Mouse (Mus musculus) kidney, embryonic 16.5 days (tissue): ENCODE measurements at regions not wholly inside any gene's neighbourhood (a gene's known extent, or its start where the extent isn't known, plus 50 kb on each side); places are given as distances from the start of the nearest gene placed in this dataset.
A peak's percentile ranks its signal among the peaks of the same experiment; 100 is the strongest.

Source experiments
- ATAC-seq: fragments of 200-750 bp; cut with Nextera tagmentation; 2 replicates; pipeline ENCODE4 v1.8.0; 2017; ENCODE audit warnings: moderate TSS enrichment; ENCODE audit not compliant: low FRiP score, low TSS enrichment
- H3K27ac ChIP-seq: fragments of 300-500 bp; sonication (generic); 2 replicates; pipeline ENCODE4 v1.5.1; 2014; ENCODE audit warnings: low read length
- H3K27me3 ChIP-seq: fragments of 300-500 bp; sonication (generic); 2 replicates; pipeline ENCODE4 v1.6.1; 2014; ENCODE audit warnings: low read length, control low read depth, mixed read lengths; ENCODE audit not compliant: insufficient read depth
- H3K36me3 ChIP-seq: fragments of 300-500 bp; sonication (generic); 2 replicates; pipeline ENCODE4 v1.6.1; 2014; ENCODE audit warnings: low read length, control low read depth, mixed read lengths; ENCODE audit not compliant: insufficient read depth
- H3K4me1 ChIP-seq: fragments of 300-500 bp; sonication (generic); 2 replicates; pipeline ENCODE4 v1.6.1; 2014; ENCODE audit warnings: low read length, control low read depth, mixed read lengths; ENCODE audit not compliant: insufficient read depth
- H3K4me2 ChIP-seq: fragments of 300-500 bp; sonication (generic); replicated peaks from 2 replicates; pipeline ENCODE4 v1.6.1; 2014; ENCODE audit warnings: low read depth, low read length
- H3K4me3 ChIP-seq: fragments of 300-500 bp; sonication (generic); 2 replicates; pipeline ENCODE4 v1.5.1; 2014; ENCODE audit warnings: mild to moderate bottlenecking, low read length
- H3K9ac ChIP-seq: fragments of 300-500 bp; sonication (generic); replicated peaks from 2 replicates; pipeline ENCODE4 v1.6.1; 2014; ENCODE audit warnings: low read length
- H3K9me3 ChIP-seq: fragments of 300-500 bp; sonication (generic); 2 replicates; pipeline ENCODE4 v1.6.1; 2016; ENCODE audit warnings: low read length, control low read depth
- WGBS: fragments of 180-500 bp; shearing (Covaris S2); extraction: QIAGEN DNeasy Blood & Tissue Kit; methylation state at CpG from one replicate; pipeline ENCODE4 v1.1.7; 2014; 5-methylcytosine and 5-hydroxymethylcytosine counted together

DNA sequence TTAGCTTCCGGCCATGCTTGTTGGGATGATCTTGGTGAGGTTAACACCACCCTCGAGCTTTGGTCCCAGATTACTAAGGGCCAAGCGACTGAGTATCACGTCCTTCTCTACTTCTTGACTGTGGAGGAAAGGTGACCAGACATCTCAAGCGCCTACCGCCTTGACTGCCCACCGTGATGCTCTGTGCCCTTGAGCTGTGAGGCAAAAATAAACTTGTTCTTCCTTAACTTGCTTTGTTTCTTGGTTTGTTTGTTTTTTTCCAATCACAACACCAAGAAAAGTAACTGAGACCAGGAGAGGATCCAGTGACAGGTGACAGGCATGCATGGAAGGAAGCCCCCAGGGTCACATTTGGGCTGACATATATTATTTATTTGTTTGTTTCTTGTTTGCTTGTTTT is 330.0 kb downstream of the Gm45692 start:
- no peaks in the 10 kb centered on the region for H3K9me3 ChIP-seq
- H3K4me3 ChIP-seq = no peak overlapping the region
- no peaks in the 10 kb centered on the region; the same call in 1 of the 2 replicates for H3K4me1 ChIP-seq
- no peak for ATAC-seq
- WGBS = 94% methylated on average over 7 of the region's 7 CpGs
- no peak overlapping the region for H3K27ac ChIP-seq
- H3K36me3 ChIP-seq = no peaks in the 10 kb centered on the region
- H3K9ac ChIP-seq = no peak overlapping the region
- H3K27me3 ChIP-seq = no peaks in the 10 kb centered on the region
- no peak overlapping the region for H3K4me2 ChIP-seq

DNA sequence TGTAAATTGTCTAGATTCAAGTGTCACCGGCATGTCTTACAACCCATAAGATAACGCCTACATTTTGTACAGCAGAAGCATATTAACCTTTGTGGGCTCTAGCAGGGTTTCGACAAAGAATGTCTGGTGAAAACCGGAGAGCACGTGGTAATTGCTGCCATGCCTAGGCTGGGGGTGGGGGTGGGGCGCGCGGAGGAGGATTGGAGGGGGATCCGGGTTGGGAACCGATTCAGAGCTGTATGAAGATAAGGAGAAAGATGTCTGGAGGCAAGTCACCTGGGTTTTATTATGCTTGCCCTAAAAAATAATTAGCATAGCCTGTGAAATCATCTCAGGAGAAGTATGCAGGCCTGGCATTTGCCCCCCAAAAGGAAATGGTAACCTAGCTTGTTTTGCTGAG is 331.2 kb downstream of the Gm45692 start:
- no peak overlapping the region for H3K9ac ChIP-seq
- no peak overlapping the region for H3K4me3 ChIP-seq
- H3K4me1 ChIP-seq = no peaks in the 10 kb centered on the region; the same call in 1 of the 2 replicates
- no peaks in the 10 kb centered on the region for H3K9me3 ChIP-seq
- ATAC-seq = no peak
- no peak overlapping the region for H3K27ac ChIP-seq
- H3K27me3 ChIP-seq = no peaks in the 10 kb centered on the region
- WGBS = 55% methylated on average over 10 of the region's 10 CpGs
- H3K4me2 ChIP-seq = no peak overlapping the region
- H3K36me3 ChIP-seq = no peaks in the 10 kb centered on the region

DNA sequence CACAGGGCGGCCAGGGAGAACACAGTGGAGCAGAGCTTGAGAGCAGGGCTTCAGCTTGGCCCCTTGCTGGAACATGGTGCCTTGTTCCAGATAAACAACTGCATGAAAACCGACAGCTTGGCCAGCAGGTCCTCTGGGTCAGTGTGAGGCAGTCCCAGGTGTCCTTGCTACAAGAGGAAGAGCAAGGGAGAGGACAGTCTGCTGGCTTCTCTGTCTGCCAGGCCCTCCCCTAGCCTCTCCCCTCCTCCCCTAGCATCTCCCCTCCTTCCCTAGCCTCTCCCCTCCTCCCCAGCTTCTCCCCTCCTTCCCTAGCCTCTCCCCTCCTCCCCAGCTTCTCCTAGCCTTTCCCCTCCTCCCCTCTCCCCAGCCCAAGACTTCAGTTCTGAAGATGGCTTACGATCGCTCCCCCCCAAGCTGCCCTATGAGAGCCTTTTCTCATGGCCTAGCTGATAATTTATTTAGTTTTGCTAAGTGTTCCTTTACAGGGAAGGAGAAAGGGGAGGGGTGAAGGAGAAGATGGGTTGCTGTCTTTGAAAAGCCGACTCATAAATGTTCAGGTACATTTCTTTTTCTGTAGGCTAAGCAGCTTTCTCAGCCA is 333.7 kb downstream of the Gm45692 start:
- no peak for ATAC-seq
- no peak overlapping the region for H3K9ac ChIP-seq
- H3K9me3 ChIP-seq = no peaks in the 10 kb centered on the region
- no peak overlapping the region for H3K4me3 ChIP-seq
- no peaks in the 10 kb centered on the region for H3K36me3 ChIP-seq
- no peak overlapping the region for H3K27ac ChIP-seq
- H3K27me3 ChIP-seq = no peaks in the 10 kb centered on the region
- no peak overlapping the region for H3K4me2 ChIP-seq
- 39% methylated on average over 5 of the region's 5 CpGs for WGBS
- H3K4me1 ChIP-seq = no peaks in the 10 kb centered on the region; the same call in 1 of the 2 replicates

- WGBS = 60% methylated on average over 2 of the region's 2 CpGs
- Histone ChIP-seq H3K9ac (no peak overlapping the region), H3K36me3 (no peaks in the 10 kb centered on the region), H3K4me3 (no peak overlapping the region), H3K4me2 (no peak overlapping the region), H3K27me3 (no peaks in the 10 kb centered on the region), H3K9me3 (no peaks in the 10 kb centered on the region), H3K27ac (no peak overlapping the region), H3K4me1 (no peaks in the 10 kb centered on the region)
- no peak for ATAC-seq
Measured at GRCm38 (mm10) chr8:26465346-26465745, 346.0 kb downstream of the Gm45692 start.

- peaks cover 5% of the 10 kb centered on the region; the same call in 1 of the 2 replicates for H3K4me1 ChIP-seq
- H3K36me3 ChIP-seq = no peaks in the 10 kb centered on the region
- H3K27me3 ChIP-seq = no peaks in the 10 kb centered on the region
- H3K27ac ChIP-seq = no peak overlapping the region
- H3K4me2 ChIP-seq = no peak overlapping the region
- no peak overlapping the region for H3K4me3 ChIP-seq
- ATAC-seq = no peak
- H3K9ac ChIP-seq = no peak overlapping the region
- WGBS = 71% methylated on average over 2 of the region's 2 CpGs
- H3K9me3 ChIP-seq = no peaks in the 10 kb centered on the region
Measured at GRCm38 (mm10) chr8:26468441-26468840, 349.1 kb downstream of the Gm45692 start.

DNA sequence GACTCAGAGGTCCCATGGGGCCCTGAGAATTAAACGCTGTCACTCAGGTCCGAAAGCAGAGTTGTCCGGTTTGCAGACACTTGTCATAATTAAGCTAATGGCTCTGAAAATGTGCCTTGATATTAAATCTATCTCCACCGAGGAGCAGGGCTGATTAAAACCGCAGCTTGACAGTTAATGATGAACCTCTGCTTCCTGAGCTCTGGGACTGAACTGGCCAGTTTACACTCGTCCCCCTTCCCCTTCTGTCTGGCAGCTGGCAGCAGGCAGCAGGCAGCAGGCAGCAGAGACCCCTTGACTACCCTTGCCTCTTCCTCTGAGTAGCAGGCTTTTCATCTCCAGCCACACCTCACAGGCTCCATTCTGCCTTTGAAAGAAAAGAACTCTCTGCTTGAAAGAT is 350.4 kb downstream of the Gm45692 start:
- Histone ChIP-seq H3K27ac (no peak overlapping the region), H3K4me3 (no peak overlapping the region), H3K4me2 (no peak overlapping the region), H3K27me3 (no peaks in the 10 kb centered on the region), H3K9me3 (no peaks in the 10 kb centered on the region), H3K4me1 (peaks cover 5% of the 10 kb centered on the region; the same call in 1 of the 2 replicates), H3K36me3 (no peaks in the 10 kb centered on the region), H3K9ac (no peak overlapping the region)
- no peak for ATAC-seq
- 46% methylated on average over 6 of the region's 6 CpGs for WGBS

DNA sequence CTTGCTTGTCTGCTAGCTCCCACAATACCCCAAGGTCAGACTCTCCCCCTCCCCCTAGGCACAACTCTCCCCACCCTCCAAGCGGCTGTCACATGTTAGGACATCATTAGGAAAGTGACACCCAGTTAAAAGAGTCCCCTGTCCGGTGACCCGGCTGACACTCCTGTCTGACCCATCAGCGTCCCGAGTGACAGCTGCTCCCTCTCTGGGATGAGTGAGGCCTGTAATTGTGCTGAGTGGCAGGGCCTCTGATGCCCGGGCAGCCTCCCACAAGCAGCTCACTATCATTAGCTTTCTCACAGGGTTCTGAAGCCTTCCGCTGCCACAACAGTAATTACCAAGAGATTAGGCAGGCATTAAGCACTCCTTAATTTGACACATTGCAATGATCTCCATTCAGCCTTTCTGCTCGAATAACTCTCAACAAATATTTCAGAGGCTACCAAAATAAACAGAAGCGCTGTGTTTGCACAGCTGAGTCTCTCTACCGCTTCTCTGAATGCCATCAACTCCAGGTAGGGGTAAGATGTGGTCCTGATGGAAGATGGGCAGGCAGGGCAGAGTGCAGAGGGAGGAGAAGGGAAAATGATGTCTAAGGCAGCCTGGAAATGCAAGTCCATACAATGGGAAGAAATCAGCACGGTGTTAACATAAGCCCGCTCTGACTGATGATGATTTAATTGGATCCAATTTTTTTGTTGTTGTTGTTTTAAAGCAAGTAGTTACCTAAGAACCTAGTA is 352.6 kb downstream of the Gm45692 start:
- H3K9me3 ChIP-seq = no peaks in the 10 kb centered on the region
- WGBS = 21% methylated on average over 12 of the region's 12 CpGs
- peaks cover 5% of the 10 kb centered on the region; the same call in 1 of the 2 replicates for H3K4me1 ChIP-seq
- no peaks in the 10 kb centered on the region for H3K36me3 ChIP-seq
- H3K27me3 ChIP-seq = no peaks in the 10 kb centered on the region; the same call in 1 of the 2 replicates
- no peak overlapping the region for H3K27ac ChIP-seq
- no peak overlapping the region for H3K9ac ChIP-seq
- no peak overlapping the region for H3K4me3 ChIP-seq
- H3K4me2 ChIP-seq = no peak overlapping the region
- peak; percentile 89 for ATAC-seq

- no peak overlapping the region for H3K4me3 ChIP-seq
- ATAC-seq = no peak
- no peak overlapping the region for H3K9ac ChIP-seq
- 0 out of 2 replicates have a peak, but pooled peaks cover 4% of the 10 kb centered on the region for H3K27me3 ChIP-seq
- no peaks in the 10 kb centered on the region; the same call in 1 of the 2 replicates for H3K4me1 ChIP-seq
- WGBS = 81% methylated on average over 5 of the region's 5 CpGs
- no peaks in the 10 kb centered on the region for H3K36me3 ChIP-seq
- H3K9me3 ChIP-seq = no peaks in the 10 kb centered on the region
- no peak overlapping the region for H3K27ac ChIP-seq
- no peak overlapping the region for H3K4me2 ChIP-seq
Measured at GRCm38 (mm10) chr8:26484749-26485148, 365.4 kb downstream of the Gm45692 start.

- WGBS = 92% methylated on average over 7 of the region's 7 CpGs
- H3K4me3 ChIP-seq = no peak overlapping the region
- no peak for ATAC-seq
- peaks cover 6% of the 10 kb centered on the region; the same call in 1 of the 2 replicates for H3K27me3 ChIP-seq
- no peaks in the 10 kb centered on the region for H3K9me3 ChIP-seq
- no peaks in the 10 kb centered on the region for H3K36me3 ChIP-seq
- H3K9ac ChIP-seq = no peak overlapping the region
- H3K4me2 ChIP-seq = no peak overlapping the region
- no peaks in the 10 kb centered on the region; the same call in 1 of the 2 replicates for H3K4me1 ChIP-seq
- no peak overlapping the region for H3K27ac ChIP-seq
Measured at GRCm38 (mm10) chr8:26487866-26488265, 368.5 kb downstream of the Gm45692 start.

- Histone ChIP-seq H3K27ac (no peak overlapping the region), H3K4me1 (no peaks in the 10 kb centered on the region; the same call in 1 of the 2 replicates)
- 55% methylated on average over 8 of the region's 8 CpGs for WGBS
Measured at GRCm38 (mm10) chr8:26488590-26488989, 369.3 kb downstream of the Gm45692 start.

More at GRCm38 (mm10) chr8:26488590-26488989, 369.3 kb downstream of the Gm45692 start:
- Histone ChIP-seq H3K9ac (no peak overlapping the region), H3K36me3 (no peaks in the 10 kb centered on the region), H3K4me2 (no peak overlapping the region), H3K27me3 (peaks cover 6% of the 10 kb centered on the region; the same call in 1 of the 2 replicates), H3K4me3 (no peak overlapping the region), H3K9me3 (no peaks in the 10 kb centered on the region)
- ATAC-seq = no peak
